Mouse (Mus musculus): Measurements from ENCODE around the gene Adgrl2. TPM values are rescaled to one million over a fixed set of nuclear protein-coding genes. Genes with fewer than 3 reads are reported as not detected.

The Adgrl2 gene
- polyA plus RNA-seq, 1 experiment from 2014 or later = 47.1 TPM

DNA sequence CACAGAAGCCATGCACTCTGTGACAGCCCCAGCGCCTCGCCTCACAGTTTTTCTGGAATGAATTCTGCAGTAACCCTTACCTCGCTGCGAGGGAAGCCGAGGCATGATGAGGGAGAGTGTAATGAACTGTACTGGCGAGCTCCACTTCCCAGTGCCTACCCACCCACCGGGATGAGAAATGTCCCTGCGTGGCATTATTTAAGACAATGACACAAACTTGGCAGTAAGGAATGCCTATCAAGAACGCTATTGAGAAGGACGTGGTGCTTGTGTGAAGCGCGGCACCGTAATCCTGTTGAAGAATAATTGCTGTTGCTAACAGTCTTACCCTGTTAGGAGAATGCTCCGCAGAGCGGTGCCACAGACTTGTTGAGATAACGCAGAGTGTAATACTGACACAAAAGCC lies 13.2 kb downstream of the Adgrl2 start:
- H3K4me1 ChIP-seq (ENCODE audit: control insufficient read depth in 2 of 2, insufficient read depth in 2 of 2, low read length in 2 of 2) = peaks cover 12 to 36% of the 10 kb centered on the region in 2 experiments

DNA sequence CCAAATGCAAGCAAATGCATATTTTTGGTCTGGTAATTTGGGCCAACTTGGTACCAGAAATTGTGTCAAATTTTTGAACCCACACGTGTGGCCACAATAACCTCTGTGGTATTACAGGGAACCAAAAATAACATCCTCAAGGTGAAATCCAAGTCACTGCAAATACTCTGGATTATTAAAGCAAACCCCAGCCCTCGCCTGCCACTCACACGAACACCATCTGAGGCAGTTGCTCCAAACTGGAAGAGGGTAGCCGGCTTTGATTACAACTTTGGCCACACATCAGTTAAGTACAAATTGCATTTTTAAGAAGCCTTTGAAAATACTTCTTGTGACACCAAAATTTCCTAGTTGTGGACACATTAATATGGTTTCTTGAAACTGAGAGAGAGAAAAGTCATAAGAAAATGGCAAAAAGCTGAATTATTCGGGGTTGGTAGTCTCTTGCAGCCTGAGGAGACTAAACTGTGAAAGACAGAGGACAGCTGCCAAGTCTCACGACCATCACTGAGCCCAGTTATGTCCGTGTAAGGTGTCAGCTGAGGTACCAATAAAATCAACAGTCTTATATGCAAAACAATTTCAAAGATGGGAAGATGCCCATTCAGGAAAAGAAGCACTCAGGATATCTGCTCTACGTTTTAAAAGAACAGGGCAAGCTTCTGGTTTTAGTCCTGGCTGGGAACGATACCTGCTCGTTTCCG lies 18.3 kb downstream of the Adgrl2 start:
- Histone ChIP-seq H3K4me3 (ENCODE audit: control insufficient read depth in 1 of 2, insufficient read depth in 1 of 2, low read depth in 1 of 2, low read length in 2 of 2) (no peak overlapping the region), H3K9ac (ENCODE audit: low read length) (no peak overlapping the region), H3K27ac (replicated peaks in 1 of 2; ENCODE audit: control insufficient read depth in 1 of 2, insufficient read depth in 1 of 2, low read depth in 2 of 2, low read length in 2 of 2) (no peak overlapping the region), H3K4me2 (ENCODE audit: low read length) (no peak overlapping the region), H3K9me3 (ENCODE audit: control insufficient read depth, low read length) (no peaks in the 10 kb centered on the region), H3K4me1 (ENCODE audit: control insufficient read depth in 2 of 2, insufficient read depth in 2 of 2, low read length in 2 of 2) (peaks cover 1 to 18% of the 10 kb centered on the region in 2 experiments), H3K27me3 (ENCODE audit: control insufficient read depth, insufficient read depth, low read length) (no peaks in the 10 kb centered on the region), H3K36me3 (ENCODE audit: control insufficient read depth, insufficient read depth, low read length) (no peaks in the 10 kb centered on the region)
- 60% methylated on average over 11 of the region's 11 CpGs for WGBS
- ATAC-seq (ENCODE audit: insufficient number of reproducible peaks, insufficient read depth, low FRiP score, low read depth) = no peak

More for the DNA sequence above, 13.2 kb downstream of the Adgrl2 start:
- H3K27me3 ChIP-seq (ENCODE audit: control insufficient read depth, insufficient read depth, low read length) = no peaks in the 10 kb centered on the region
- H3K9me3 ChIP-seq (ENCODE audit: control insufficient read depth, low read length) = no peaks in the 10 kb centered on the region
- peak overlapping the region; percentile 33 to 38 for H3K4me3 ChIP-seq (ENCODE audit: control insufficient read depth in 1 of 2, insufficient read depth in 1 of 2, low read depth in 1 of 2, low read length in 2 of 2)
- peak overlapping the region; percentile 66 for H3K4me2 ChIP-seq (ENCODE audit: low read length)
- WGBS = 20% methylated on average over 16 of the region's 16 CpGs
- peak overlapping the region; percentile 55 to 58 for H3K27ac ChIP-seq (replicated peaks in 1 of 2; ENCODE audit: control insufficient read depth in 1 of 2, insufficient read depth in 1 of 2, low read depth in 2 of 2, low read length in 2 of 2)
- no peaks in the 10 kb centered on the region for H3K36me3 ChIP-seq (ENCODE audit: control insufficient read depth, insufficient read depth, low read length)
- ATAC-seq (ENCODE audit: insufficient number of reproducible peaks, insufficient read depth, low FRiP score, low read depth) = no peak
- peak overlapping the region; percentile 57 for H3K9ac ChIP-seq (ENCODE audit: low read length)

DNA sequence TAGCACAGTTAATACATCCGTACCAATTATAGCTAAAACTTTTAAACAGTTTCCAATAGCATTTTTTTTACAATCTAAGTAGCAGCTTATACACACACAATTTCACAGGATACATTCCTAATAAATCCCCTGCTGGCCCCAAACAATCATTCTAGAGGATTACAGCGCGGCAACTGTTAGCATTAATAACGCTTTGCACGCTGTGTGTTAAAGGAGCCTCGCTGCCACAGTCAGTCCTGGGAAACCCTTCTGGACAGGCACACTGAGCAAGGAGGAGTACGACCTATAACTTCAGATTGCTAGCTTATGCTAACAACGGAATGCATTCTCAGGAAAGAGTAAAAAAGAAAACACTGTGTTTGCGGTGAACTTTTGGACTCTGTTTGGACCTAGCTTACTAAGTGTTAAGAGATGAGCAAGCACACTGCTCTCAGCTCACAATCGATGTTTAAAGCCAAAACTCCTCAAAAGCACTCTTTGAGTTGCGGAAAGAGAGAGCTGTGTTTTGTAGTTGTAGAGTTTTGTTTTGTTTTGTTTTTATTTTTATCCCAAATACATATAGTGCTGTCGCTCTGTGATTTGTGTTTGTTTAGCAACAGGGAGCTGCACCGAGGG lies 25.3 kb downstream of the Adgrl2 start:
- Histone ChIP-seq H3K36me3 (ENCODE audit: control insufficient read depth, insufficient read depth, low read length) (no peaks in the 10 kb centered on the region), H3K4me2 (ENCODE audit: low read length) (no peak overlapping the region), H3K9ac (ENCODE audit: low read length) (no peak overlapping the region), H3K4me3 (ENCODE audit: control insufficient read depth in 1 of 2, insufficient read depth in 1 of 2, low read depth in 1 of 2, low read length in 2 of 2) (no peak overlapping the region), H3K27me3 (ENCODE audit: control insufficient read depth, insufficient read depth, low read length) (no peaks in the 10 kb centered on the region), H3K9me3 (ENCODE audit: control insufficient read depth, low read length) (no peaks in the 10 kb centered on the region), H3K4me1 (ENCODE audit: control insufficient read depth in 2 of 2, insufficient read depth in 2 of 2, low read length in 2 of 2) (peaks cover 10 to 23% of the 10 kb centered on the region in 2 experiments), H3K27ac (replicated peaks in 1 of 2; ENCODE audit: control insufficient read depth in 1 of 2, insufficient read depth in 1 of 2, low read depth in 2 of 2, low read length in 2 of 2) (no peak overlapping the region)
- WGBS = 81% methylated on average over 13 of the region's 13 CpGs
- no peak for ATAC-seq (ENCODE audit: insufficient number of reproducible peaks, insufficient read depth, low FRiP score, low read depth)

DNA sequence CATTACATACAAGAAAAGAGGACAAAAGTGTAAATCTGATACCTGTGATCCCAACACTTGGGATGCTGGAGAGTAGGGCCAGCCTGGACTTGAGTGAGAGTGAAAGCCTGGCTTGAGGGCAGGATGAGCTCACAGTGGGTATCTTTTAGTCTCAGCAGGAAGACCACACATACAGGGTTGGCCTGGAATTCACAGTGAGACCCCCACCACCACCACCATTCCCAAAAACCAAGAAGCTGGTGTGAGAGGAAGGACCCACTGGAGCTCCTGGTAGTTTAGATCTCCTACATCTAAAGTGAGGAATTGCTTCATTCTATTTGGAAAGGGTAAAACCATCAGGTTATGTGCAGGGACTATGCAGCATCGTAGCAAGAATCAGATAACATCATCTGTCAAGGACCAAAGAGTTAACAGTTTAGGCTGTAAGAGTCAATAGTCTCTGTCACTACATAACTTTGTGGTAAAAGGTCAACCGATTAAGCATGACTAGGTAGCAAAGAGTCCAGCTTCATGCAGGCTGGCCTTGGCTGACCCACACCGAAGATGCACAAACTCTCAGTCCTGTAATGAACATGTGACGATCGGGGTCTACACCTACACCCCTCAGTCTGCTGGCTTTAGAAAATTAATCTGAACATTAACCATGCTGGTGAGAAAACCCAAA lies 26.8 kb downstream of the Adgrl2 start:
- no peaks in the 10 kb centered on the region for H3K27me3 ChIP-seq (ENCODE audit: control insufficient read depth, insufficient read depth, low read length)
- H3K4me2 ChIP-seq (ENCODE audit: low read length) = no peak overlapping the region
- H3K9ac ChIP-seq (ENCODE audit: low read length) = no peak overlapping the region
- no peak overlapping the region for H3K27ac ChIP-seq (replicated peaks in 1 of 2; ENCODE audit: control insufficient read depth in 1 of 2, insufficient read depth in 1 of 2, low read depth in 2 of 2, low read length in 2 of 2)
- H3K4me1 ChIP-seq (ENCODE audit: control insufficient read depth in 2 of 2, insufficient read depth in 2 of 2, low read length in 2 of 2) = peaks cover 14 to 38% of the 10 kb centered on the region in 2 experiments
- H3K4me3 ChIP-seq (ENCODE audit: control insufficient read depth in 1 of 2, insufficient read depth in 1 of 2, low read depth in 1 of 2, low read length in 2 of 2) = no peak overlapping the region
- H3K9me3 ChIP-seq (ENCODE audit: control insufficient read depth, low read length) = no peaks in the 10 kb centered on the region
- 82% methylated on average over 5 of the region's 5 CpGs for WGBS
- no peak for ATAC-seq (ENCODE audit: insufficient number of reproducible peaks, insufficient read depth, low FRiP score, low read depth)
- no peaks in the 10 kb centered on the region for H3K36me3 ChIP-seq (ENCODE audit: control insufficient read depth, insufficient read depth, low read length)

DNA sequence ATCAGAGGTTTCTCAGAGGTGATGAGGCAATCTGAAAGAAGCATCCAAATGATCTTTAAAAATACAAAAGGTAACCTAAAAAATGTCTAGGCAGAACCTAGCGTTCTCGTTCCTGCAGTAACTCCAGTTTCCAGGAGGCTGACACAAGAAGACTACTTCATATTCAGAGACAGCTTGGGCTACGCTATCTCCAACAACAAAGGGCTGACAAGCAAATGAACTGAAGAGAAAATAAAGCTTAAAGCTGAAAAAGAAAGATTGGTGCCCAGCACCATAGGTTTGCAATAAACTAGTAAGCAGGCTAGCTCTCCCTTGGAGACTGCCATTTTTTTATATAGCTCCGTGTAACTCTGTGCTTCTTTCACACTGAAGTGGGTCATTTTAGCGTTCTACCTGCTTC lies 28.7 kb downstream of the Adgrl2 start:
- Histone ChIP-seq H3K4me2 (ENCODE audit: low read length) (no peak overlapping the region), H3K4me3 (ENCODE audit: control insufficient read depth in 1 of 2, insufficient read depth in 1 of 2, low read depth in 1 of 2, low read length in 2 of 2) (no peak overlapping the region), H3K27me3 (ENCODE audit: control insufficient read depth, insufficient read depth, low read length) (no peaks in the 10 kb centered on the region), H3K4me1 (ENCODE audit: control insufficient read depth in 2 of 2, insufficient read depth in 2 of 2, low read length in 2 of 2) (peaks cover 23 to 48% of the 10 kb centered on the region in 2 experiments), H3K9ac (ENCODE audit: low read length) (no peak overlapping the region), H3K27ac (replicated peaks in 1 of 2; ENCODE audit: control insufficient read depth in 1 of 2, insufficient read depth in 1 of 2, low read depth in 2 of 2, low read length in 2 of 2) (no peak overlapping the region), H3K9me3 (ENCODE audit: control insufficient read depth, low read length) (no peaks in the 10 kb centered on the region), H3K36me3 (ENCODE audit: control insufficient read depth, insufficient read depth, low read length) (no peaks in the 10 kb centered on the region)
- 64% methylated on average over 5 of the region's 5 CpGs for WGBS
- ATAC-seq (ENCODE audit: insufficient number of reproducible peaks, insufficient read depth, low FRiP score, low read depth) = no peak

DNA sequence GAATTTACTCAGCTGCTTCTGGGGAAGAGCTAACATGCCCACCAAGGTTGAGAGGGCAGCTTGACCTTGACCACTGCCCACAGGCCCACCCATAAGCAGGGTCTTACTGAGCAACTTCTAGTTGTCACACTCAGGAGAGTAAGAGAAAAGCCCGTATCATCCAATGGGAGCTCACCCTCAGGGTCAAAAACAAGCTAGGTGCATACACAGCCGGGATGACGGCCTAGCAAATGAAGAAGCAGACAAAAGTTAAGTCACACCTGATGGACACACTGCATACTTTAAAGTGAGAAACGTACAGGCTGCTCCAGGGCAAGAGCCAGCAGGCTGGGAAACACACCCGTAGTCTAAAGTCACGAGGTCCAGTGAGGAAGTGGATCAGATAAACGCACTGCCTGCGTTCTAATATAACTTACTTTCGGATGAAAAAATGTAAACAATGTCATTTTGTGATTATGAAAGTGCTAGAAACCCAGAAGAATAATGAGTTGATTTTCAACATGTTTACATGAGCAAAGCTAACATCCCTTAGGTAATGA lies 29.5 kb downstream of the Adgrl2 start:
- no peaks in the 10 kb centered on the region for H3K27me3 ChIP-seq (ENCODE audit: control insufficient read depth, insufficient read depth, low read length)
- H3K27ac ChIP-seq (replicated peaks in 1 of 2; ENCODE audit: control insufficient read depth in 1 of 2, insufficient read depth in 1 of 2, low read depth in 2 of 2, low read length in 2 of 2) = no peak overlapping the region
- ATAC-seq (ENCODE audit: insufficient number of reproducible peaks, insufficient read depth, low FRiP score, low read depth) = no peak
- H3K4me3 ChIP-seq (ENCODE audit: control insufficient read depth in 1 of 2, insufficient read depth in 1 of 2, low read depth in 1 of 2, low read length in 2 of 2) = no peak overlapping the region
- H3K36me3 ChIP-seq (ENCODE audit: control insufficient read depth, insufficient read depth, low read length) = no peaks in the 10 kb centered on the region
- H3K4me2 ChIP-seq (ENCODE audit: low read length) = no peak overlapping the region
- no peaks in the 10 kb centered on the region for H3K9me3 ChIP-seq (ENCODE audit: control insufficient read depth, low read length)
- WGBS = 37% methylated on average over 9 of the region's 9 CpGs
- H3K9ac ChIP-seq (ENCODE audit: low read length) = no peak overlapping the region
- peaks cover 22 to 44% of the 10 kb centered on the region in 2 experiments for H3K4me1 ChIP-seq (ENCODE audit: control insufficient read depth in 2 of 2, insufficient read depth in 2 of 2, low read length in 2 of 2)

DNA sequence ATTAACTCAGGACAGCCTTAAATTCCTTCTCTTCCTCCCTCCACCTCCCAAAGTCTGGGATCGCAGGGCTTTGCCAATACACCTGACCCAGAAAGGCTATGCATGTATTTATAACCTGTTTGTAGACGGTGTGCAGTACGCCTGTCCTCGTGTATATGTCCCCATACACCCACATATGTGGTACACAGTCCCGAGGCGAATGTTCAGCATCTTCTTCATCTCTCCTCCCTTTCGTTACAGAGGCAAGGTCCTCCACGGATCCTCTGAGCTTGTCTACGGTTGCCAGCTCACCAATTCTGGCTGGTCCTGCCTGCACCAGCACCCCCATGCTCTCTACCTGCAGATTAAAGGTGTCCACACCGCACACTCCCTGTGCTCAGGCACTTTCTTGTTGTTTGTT lies 30.1 kb downstream of the Adgrl2 start:
- Histone ChIP-seq H3K27ac (replicated peaks in 1 of 2; ENCODE audit: control insufficient read depth in 1 of 2, insufficient read depth in 1 of 2, low read depth in 2 of 2, low read length in 2 of 2) (no peak overlapping the region), H3K9me3 (ENCODE audit: control insufficient read depth, low read length) (no peaks in the 10 kb centered on the region), H3K9ac (ENCODE audit: low read length) (no peak overlapping the region), H3K4me3 (ENCODE audit: control insufficient read depth in 1 of 2, insufficient read depth in 1 of 2, low read depth in 1 of 2, low read length in 2 of 2) (no peak overlapping the region), H3K36me3 (ENCODE audit: control insufficient read depth, insufficient read depth, low read length) (no peaks in the 10 kb centered on the region), H3K4me1 (ENCODE audit: control insufficient read depth in 2 of 2, insufficient read depth in 2 of 2, low read length in 2 of 2) (peaks cover 22 to 46% of the 10 kb centered on the region in 2 experiments), H3K4me2 (ENCODE audit: low read length) (peak overlapping the region; percentile 76; the same call in 1 of the 2 replicates), H3K27me3 (ENCODE audit: control insufficient read depth, insufficient read depth, low read length) (no peaks in the 10 kb centered on the region)
- WGBS = 77% methylated on average over 10 of the region's 10 CpGs
- no peak for ATAC-seq (ENCODE audit: insufficient number of reproducible peaks, insufficient read depth, low FRiP score, low read depth)

All from heart, embryonic 14.5 days (tissue).